Mouse (Mus musculus): ENCODE results near the gene Tmem259. TPM values are rescaled to one million over a fixed set of nuclear protein-coding genes. Genes with fewer than 3 reads are reported as not detected.

Gene Tmem259
- polyA plus RNA-seq, 1 experiment from 2014 or later, result 145 TPM

GRCm38 (mm10) chr10:80024229-80025043 lies 40.3 kb upstream of the Tmem259 start:
- in situ Hi-C loops (cut with MboI; ENCODE audit: low pct_unique_long_range_greater_than_20kb), result no loop called here
- CTCF ChIA-PET, result interaction anchor here (1.0 to 2.0 kb wide), 2 partner anchors 9 to 14 kb away, joined by 4 to 6 read pairs; no protein-coding TSS in a partner anchor

GRCm38 (mm10) chr10:80023758-80024157 lies 39.6 kb upstream of the Tmem259 start:
- no peaks in the 10 kb centered on the region for H3K27me3 ChIP-seq
- DNase-seq (ENCODE audit: low read depth, low spot score) (no peak), ATAC-seq (no peak)
- POLR2A ChIA-PET, result interaction anchor here (0.7 kb wide), 1 partner anchor 9 kb away, joined by 4 read pairs; no protein-coding TSS in a partner anchor
- TF ChIP-seq CTCF (IDR thresholded peaks at IDR 0.05), result no peak
- CTCF ChIA-PET, result interaction anchor here (2.0 kb wide), 1 partner anchor 14 kb away, joined by 6 read pairs; no protein-coding TSS in a partner anchor
- in situ Hi-C loops (cut with MboI; ENCODE audit: low pct_unique_long_range_greater_than_20kb), result no loop called here

More at GRCm38 (mm10) chr10:80024229-80025043, 40.3 kb upstream of the Tmem259 start:
- POLR2A ChIA-PET, result no interaction called here
- no peaks in the 10 kb centered on the region for H3K27me3 ChIP-seq
- no peak for ATAC-seq
- no peak for DNase-seq (ENCODE audit: low read depth, low spot score)
- no peak for TF ChIP-seq CTCF (IDR thresholded peaks at IDR 0.05)

- ChIA-PET POLR2A (no interaction called here), CTCF (interaction anchor here (1.4 to 2.0 kb wide), 2 partner anchors 13 to 22 kb away, joined by 3 to 6 read pairs; no protein-coding TSS in a partner anchor)
- TF ChIP-seq CTCF (IDR thresholded peaks at IDR 0.05), result no peak
- no peaks in the 10 kb centered on the region for H3K27me3 ChIP-seq
- ATAC-seq, result no peak
- DNase-seq (ENCODE audit: low read depth, low spot score), result no peak
- in situ Hi-C loops (cut with MboI; ENCODE audit: low pct_unique_long_range_greater_than_20kb), result no loop called here
These were observed 38.7 kb upstream of the Tmem259 start for GRCm38 (mm10) chr10:80022806-80023205.

- in situ Hi-C loops (cut with MboI; ENCODE audit: low pct_unique_long_range_greater_than_20kb), result no loop called here
- POLR2A ChIA-PET, result no interaction called here
- no peak for DNase-seq (ENCODE audit: low read depth, low spot score)
- H3K27me3 ChIP-seq, result no peaks in the 10 kb centered on the region
- no peak for TF ChIP-seq CTCF (IDR thresholded peaks at IDR 0.05)
- ATAC-seq, result no peak
- CTCF ChIA-PET, result interaction anchor here (1.4 kb wide), 1 partner anchor 21 kb away, joined by 3 read pairs; no protein-coding TSS in a partner anchor
These were observed 38.0 kb upstream of the Tmem259 start for GRCm38 (mm10) chr10:80022164-80022563.

- DNase-seq (ENCODE audit: low read depth, low spot score) (no peak), ATAC-seq (no peak)
- TF ChIP-seq CTCF (IDR thresholded peaks at IDR 0.05), result no peak
- POLR2A ChIA-PET, result no interaction called here
- CTCF ChIA-PET, result no interaction called here
- no peaks in the 10 kb centered on the region for H3K27me3 ChIP-seq
- in situ Hi-C loops (cut with MboI; ENCODE audit: low pct_unique_long_range_greater_than_20kb), result no loop called here
These were observed 37.2 kb upstream of the Tmem259 start for GRCm38 (mm10) chr10:80021320-80021641.

- ChIA-PET CTCF (no interaction called here), POLR2A (no interaction called here)
- H3K27me3 ChIP-seq, result no peaks in the 10 kb centered on the region
- ATAC-seq (no peak), DNase-seq (ENCODE audit: low read depth, low spot score) (no peak)
- in situ Hi-C loops (cut with MboI; ENCODE audit: low pct_unique_long_range_greater_than_20kb), result no loop called here
- no peak for TF ChIP-seq CTCF (IDR thresholded peaks at IDR 0.05)
These were observed 36.6 kb upstream of the Tmem259 start for GRCm38 (mm10) chr10:80020603-80021319.

GRCm38 (mm10) chr10:80020191-80020590 lies 36.1 kb upstream of the Tmem259 start:
- no peaks in the 10 kb centered on the region for H3K27me3 ChIP-seq
- ATAC-seq (no peak), DNase-seq (ENCODE audit: low read depth, low spot score) (no peak)
- in situ Hi-C loops (cut with MboI; ENCODE audit: low pct_unique_long_range_greater_than_20kb), result no loop called here
- no peak for TF ChIP-seq CTCF (IDR thresholded peaks at IDR 0.05)
- ChIA-PET CTCF (no interaction called here), POLR2A (no interaction called here)

- TF ChIP-seq CTCF (IDR thresholded peaks at IDR 0.05), result no peak
- in situ Hi-C loops (cut with MboI; ENCODE audit: low pct_unique_long_range_greater_than_20kb), result no loop called here
- DNase-seq (ENCODE audit: low read depth, low spot score) (no peak), ATAC-seq (no peak)
- POLR2A ChIA-PET, result no interaction called here
- CTCF ChIA-PET, result no interaction called here
- no peaks in the 10 kb centered on the region for H3K27me3 ChIP-seq
These were observed 35.5 kb upstream of the Tmem259 start for GRCm38 (mm10) chr10:80019471-80020131.

- CTCF ChIA-PET, result no interaction called here
- in situ Hi-C loops (cut with MboI; ENCODE audit: low pct_unique_long_range_greater_than_20kb), result no loop called here
These were observed 34.7 kb upstream of the Tmem259 start for GRCm38 (mm10) chr10:80018739-80019297.

GRCm38 (mm10) chr10:80017771-80018170 lies 33.6 kb upstream of the Tmem259 start:
- ATAC-seq (no peak), DNase-seq (ENCODE audit: low read depth, low spot score) (no peak)
- no peaks in the 10 kb centered on the region for H3K27me3 ChIP-seq
- CTCF ChIA-PET, result no interaction called here
- TF ChIP-seq CTCF (IDR thresholded peaks at IDR 0.05), result no peak
- POLR2A ChIA-PET, result interaction anchor here (0.8 to 1.3 kb wide), 2 partner anchors 15 to 41 kb away, joined by 3 read pairs; no protein-coding TSS in a partner anchor
- in situ Hi-C loops (cut with MboI; ENCODE audit: low pct_unique_long_range_greater_than_20kb), result no loop called here

More at GRCm38 (mm10) chr10:80018739-80019297, 34.7 kb upstream of the Tmem259 start:
- ATAC-seq (no peak), DNase-seq (ENCODE audit: low read depth, low spot score) (no peak)
- POLR2A ChIA-PET, result no interaction called here
- H3K27me3 ChIP-seq, result no peaks in the 10 kb centered on the region
- TF ChIP-seq CTCF (IDR thresholded peaks at IDR 0.05), result no peak

Measured in Patski (cell line).